Mouse (Mus musculus) CD8-positive naive resting alpha-beta T cell, adult 2 months (primary cell): ENCODE data around the gene Arl3.

Experiments
- DNase-seq, 2 experiments: peaks; one replicate each; pipeline ENCODE4 v3.0.0; 2022; ENCODE audit warnings: low read depth in 2 of 2, low spot score in 2 of 2

The Arl3 gene

DNA sequence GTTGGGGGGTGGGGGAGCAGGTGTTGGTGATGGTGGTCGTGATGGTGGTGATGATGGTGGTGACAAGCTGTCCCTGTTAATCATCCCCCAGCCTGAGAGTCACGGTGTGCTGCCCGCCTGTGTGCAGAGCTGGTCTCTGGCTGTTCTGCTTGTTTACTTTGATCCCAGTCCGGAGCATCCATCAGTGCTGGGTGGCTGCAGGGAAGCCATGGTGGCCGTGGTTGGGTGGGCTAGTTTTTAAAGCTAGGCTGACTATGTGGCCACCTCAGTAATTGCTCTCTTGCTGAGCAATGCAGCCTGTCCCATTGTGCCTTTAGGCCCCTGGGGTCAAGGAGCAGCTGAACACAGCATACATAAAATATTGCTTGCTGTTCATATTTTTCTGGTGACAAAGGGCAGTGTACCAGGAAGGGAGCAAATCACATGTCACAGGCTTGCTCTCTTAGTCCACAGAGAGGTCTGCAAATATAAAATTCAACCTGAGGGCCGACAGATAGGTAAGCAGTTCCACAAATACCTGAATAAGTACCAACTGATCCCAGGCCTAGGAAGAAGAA, 38.4 kb downstream of the Arl3 start:
- no peak for DNase-seq

- DNase-seq, result no peak
Measured at GRCm38 (mm10) chr19:46533525-46533924, 39.5 kb downstream of the Arl3 start.

- no peak for DNase-seq
Measured at GRCm38 (mm10) chr19:46533066-46533465, 39.9 kb downstream of the Arl3 start.

GRCm38 (mm10) chr19:46532031-46532688, 40.8 kb downstream of the Arl3 start:
- DNase-seq, result no peak

- DNase-seq, result no peak
Measured at GRCm38 (mm10) chr19:46531071-46532030, 41.6 kb downstream of the Arl3 start.

DNA sequence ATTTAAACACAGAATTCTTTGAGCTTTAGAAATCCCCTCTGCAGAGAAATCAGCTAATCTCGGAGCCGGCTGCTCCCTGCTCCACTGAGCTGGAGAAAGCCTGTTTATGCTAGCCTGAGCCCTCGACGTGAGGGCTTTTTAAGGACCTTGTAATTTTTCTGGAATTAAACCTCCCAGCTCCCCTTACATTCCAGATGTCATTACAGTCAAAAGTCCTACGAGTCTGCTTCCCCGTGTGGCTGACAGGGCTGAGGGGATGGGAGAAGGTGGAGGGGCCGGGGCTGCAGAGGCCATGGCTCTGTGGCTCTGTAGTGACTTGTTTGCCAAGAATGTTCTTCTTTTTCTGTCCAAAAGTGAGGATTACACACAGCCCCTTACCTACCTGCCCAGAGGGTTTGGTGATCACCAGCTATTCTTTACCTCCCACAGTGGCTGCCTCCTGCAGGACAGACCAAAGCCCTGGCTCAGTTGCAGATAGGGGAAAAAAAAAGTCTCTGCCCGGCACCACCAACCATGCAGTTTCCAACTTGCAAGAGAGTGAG, 42.5 kb downstream of the Arl3 start:
- no peak for DNase-seq

GRCm38 (mm10) chr19:46529601-46530448, 43.2 kb downstream of the Arl3 start:
- no peak for DNase-seq

DNA sequence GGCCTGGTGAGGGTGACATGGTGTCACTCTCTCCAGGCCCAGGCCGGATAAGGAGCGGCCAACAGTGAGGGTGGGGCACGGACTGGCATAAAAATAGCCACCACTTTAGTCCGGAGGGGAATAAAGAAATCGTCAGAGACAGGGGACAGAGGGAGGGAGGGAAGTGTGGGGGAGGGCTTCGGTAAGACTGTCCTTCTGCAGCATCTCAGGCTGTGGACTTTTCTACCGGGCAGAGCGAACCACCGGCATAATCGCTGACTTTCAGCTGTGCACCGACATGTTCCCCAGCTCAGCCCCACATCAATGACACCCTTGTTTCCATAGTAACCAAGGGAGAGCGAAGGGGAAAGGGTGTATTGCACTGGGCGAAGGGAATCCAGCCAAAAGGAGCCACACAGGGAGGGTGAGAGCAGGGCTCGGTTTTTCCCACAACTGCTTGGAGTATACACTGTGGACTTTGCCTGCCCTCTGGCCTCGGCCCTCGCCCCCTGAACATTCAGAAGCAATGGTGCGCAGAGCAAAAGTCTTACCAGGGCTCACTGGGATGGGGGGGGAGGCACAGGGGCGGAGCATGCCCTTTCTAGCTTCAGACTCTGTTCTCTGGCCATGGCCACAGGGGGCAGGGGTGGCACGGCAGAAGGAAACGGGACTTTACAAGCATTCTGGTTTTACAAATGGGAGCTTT, 44.3 kb downstream of the Arl3 start:
- DNase-seq, result peak; percentile 52 to 72

GRCm38 (mm10) chr19:46527632-46528528, 45.1 kb downstream of the Arl3 start:
- no peak for DNase-seq

GRCm38 (mm10) chr19:46525691-46526631, 47.0 kb downstream of the Arl3 start:
- DNase-seq, result no peak

GRCm38 (mm10) chr19:46524601-46525321, 48.2 kb downstream of the Arl3 start:
- DNase-seq, result no peak

- no peak for DNase-seq
Measured at GRCm38 (mm10) chr19:46524152-46524544, 48.9 kb downstream of the Arl3 start.

GRCm38 (mm10) chr19:46523480-46524151, 49.4 kb downstream of the Arl3 start:
- DNase-seq, result no peak

- no peak for DNase-seq
Measured at GRCm38 (mm10) chr19:46523131-46523479, 49.9 kb downstream of the Arl3 start.

DNA sequence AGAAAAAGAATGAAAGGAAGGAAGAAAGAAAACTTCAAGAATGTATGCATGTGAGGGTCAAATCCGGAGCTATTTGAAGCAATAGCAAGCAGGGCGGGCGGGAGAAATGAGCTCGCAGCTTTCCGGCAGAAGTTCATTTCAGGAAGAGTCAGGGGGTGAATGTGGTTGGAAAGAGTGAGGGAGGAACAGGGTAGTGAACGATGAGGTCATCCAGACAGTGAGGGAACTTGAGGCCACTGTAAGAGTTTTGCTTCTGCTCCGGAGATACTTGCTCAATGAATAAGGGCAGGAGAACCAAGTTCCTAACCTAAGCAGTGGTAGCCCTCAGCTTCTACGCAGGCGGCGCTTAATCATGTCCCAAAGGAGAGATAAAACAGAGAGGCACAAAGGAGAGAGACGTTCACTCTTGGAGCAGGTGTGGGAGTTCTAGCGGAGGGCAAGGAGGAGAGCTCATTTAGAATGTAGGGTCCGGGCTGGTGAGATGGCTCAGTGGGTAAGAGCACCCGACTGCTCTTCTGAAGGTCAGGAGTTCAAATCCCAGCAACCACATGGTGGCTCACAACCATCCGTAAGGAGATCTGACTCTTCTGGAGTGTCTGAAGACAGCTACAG, 50.5 kb downstream of the Arl3 start:
- DNase-seq, result no peak

GRCm38 (mm10) chr19:46521698-46522097, 51.3 kb downstream of the Arl3 start:
- DNase-seq, result no peak
